Mouse (Mus musculus): ENCODE measurements around the gene Smox. TPM values are rescaled to one million over a fixed set of nuclear protein-coding genes. Genes with fewer than 3 reads are reported as not detected.

Gene Smox
- 34.6 and 37.4 TPM in 2 replicates for polyA plus RNA-seq (2012)

DNA sequence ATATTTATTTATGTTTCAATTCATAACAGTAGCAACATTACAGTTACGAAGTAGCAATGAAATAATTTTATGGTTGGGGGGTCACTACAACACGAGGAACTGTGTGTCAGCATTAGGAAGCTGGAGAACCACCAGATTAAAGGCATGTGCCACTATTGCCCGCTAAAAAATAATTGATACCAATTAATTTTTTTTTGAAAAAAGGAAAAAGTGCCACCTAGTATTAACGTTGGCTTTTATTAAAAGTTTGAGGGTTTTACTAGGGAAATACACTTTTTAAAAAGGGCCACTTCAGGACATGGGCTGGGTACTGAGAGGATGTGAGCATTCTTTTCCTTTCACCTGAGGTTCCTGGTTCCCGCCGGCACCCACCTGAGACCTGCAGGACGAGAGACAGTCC is at the start of gene Smox:
TSS of gene Smox (plus strand) at position 301 of the 400 bp plus-strand sequence.

DNA sequence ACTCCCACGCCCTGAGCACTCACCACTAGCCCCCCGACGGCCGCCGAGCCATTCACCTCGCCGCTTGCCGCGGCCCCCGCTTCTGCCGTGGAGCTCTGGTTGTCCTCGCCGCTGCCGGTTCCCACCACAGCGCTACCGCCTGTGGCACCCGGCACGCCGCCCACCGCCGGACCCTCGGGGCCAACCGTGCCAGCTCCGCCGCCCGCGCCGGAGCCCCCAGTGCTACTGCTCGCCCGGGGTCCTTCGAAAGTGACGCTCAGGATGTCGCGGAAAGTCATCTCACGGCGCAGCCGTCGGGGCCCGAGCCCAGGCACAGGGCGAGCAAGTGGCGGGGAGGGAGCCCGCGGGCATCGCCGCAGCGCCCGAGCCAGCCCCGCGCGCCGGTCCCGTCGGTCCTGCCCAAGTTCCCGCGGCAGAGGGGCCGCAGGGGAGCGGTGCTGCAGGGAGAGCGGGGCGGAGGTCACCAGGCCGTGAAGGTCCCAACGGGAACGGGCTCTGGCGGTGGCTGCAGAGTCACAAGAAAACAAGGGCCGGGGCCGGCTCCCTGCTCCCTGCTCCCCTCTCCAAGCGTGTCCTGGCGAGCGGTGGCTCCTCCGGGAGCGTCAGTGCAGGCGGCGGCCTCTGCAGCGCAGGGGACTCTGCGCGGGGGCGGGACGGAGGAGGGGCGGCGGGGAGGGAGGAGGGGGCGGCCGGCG is 70.7 kb downstream of the Smox start, which contains the start of gene Adra1d:
TSS of gene Adra1d (minus strand) at position 393 of the 695 bp plus-strand sequence.

Other genes starting within 250 kb of the Smox start
- gene Pank2, start 229.0 kb upstream of the Smox start, polyA plus RNA-seq (2012) = 19.7 and 19.9 TPM in 2 replicates
- 4.3 and 4.4 TPM in 2 replicates for gene Rnf24, start 138.6 kb upstream of the Smox start, polyA plus RNA-seq (2012)
- gene Adra1d, start 70.8 kb downstream of the Smox start, polyA plus RNA-seq (2012) = not detected in 2 replicates